Mouse (Mus musculus) neural tube, embryonic 11.5 days (tissue): ENCODE measurements around the gene Sptbn1. TPM values are rescaled to one million over a fixed set of nuclear protein-coding genes. Genes with fewer than 3 reads are reported as not detected.

Experiments used
- ATAC-seq: fragments of 200-750 bp; cut with Nextera tagmentation; 2 replicates; pipeline ENCODE4 v1.8.0; 2017; ENCODE audit warnings: moderate number of reproducible peaks, mild to moderate bottlenecking, moderate TSS enrichment, moderate library complexity; ENCODE audit not compliant: insufficient read depth, low FRiP score, low TSS enrichment
- DNase-seq: peaks from one replicate; pipeline ENCODE4 v3.0.0-alpha.2; 2015; ENCODE audit warnings: low spot score
- H3K27ac ChIP-seq: fragments of 300-500 bp; sonication (generic); 2 replicates; pipeline ENCODE4 v1.5.1; 2014; ENCODE audit warnings: low read depth, mild to moderate bottlenecking, low read length
- H3K27me3 ChIP-seq: fragments of 300-500 bp; sonication (generic); 2 replicates; pipeline ENCODE4 v1.6.1; 2014; ENCODE audit warnings: mild to moderate bottlenecking, low read length, mixed read lengths; ENCODE audit not compliant: control insufficient read depth, insufficient read depth
- H3K36me3 ChIP-seq: fragments of 300-500 bp; sonication (generic); 2 replicates; pipeline ENCODE4 v1.6.1; 2014; ENCODE audit warnings: mild to moderate bottlenecking, low read length, moderate library complexity, mixed read lengths; ENCODE audit not compliant: control insufficient read depth, insufficient read depth
- H3K4me1 ChIP-seq: fragments of 300-500 bp; sonication (generic); 2 replicates; pipeline ENCODE4 v1.6.1; 2014; ENCODE audit warnings: low read length, mixed read lengths; ENCODE audit not compliant: control insufficient read depth, insufficient read depth
- H3K4me2 ChIP-seq: fragments of 300-500 bp; sonication (generic); 2 replicates; pipeline ENCODE4 v1.6.1; 2014; ENCODE audit warnings: low read depth, mild to moderate bottlenecking, moderate library complexity
- H3K4me3 ChIP-seq: fragments of 300-500 bp; sonication (generic); 2 replicates; pipeline ENCODE4 v1.5.1; 2014; ENCODE audit warnings: low read depth, low read length
- H3K9ac ChIP-seq: fragments of 300-500 bp; sonication (generic); 2 replicates; pipeline ENCODE4 v1.6.1; 2014; ENCODE audit warnings: mild to moderate bottlenecking, low read length
- H3K9me3 ChIP-seq: fragments of 300-500 bp; sonication (generic); 2 replicates; pipeline ENCODE4 v1.6.1; 2016; ENCODE audit warnings: low read length; ENCODE audit not compliant: control insufficient read depth
- WGBS: fragments of 180-500 bp; shearing (Covaris S2); extraction: QIAGEN DNeasy Blood & Tissue Kit; methylation state at CpG from one replicate; pipeline ENCODE4 v1.1.7; 2014; 5-methylcytosine and 5-hydroxymethylcytosine counted together
- polyA plus RNA-seq: library from polyadenylated mRNA; unstranded; fragments of >200 nt; fragmentation: Nextera tagmentation; extraction: Ambion mirVana; gene quantifications from 2 replicates; pipeline ENCODE4 v1.2.1, GENCODE M21; 2014

Sptbn1 gene
- polyA plus RNA-seq, 1 experiment from 2014 or later: 105 TPM

- 78% methylated on average over 3 of the region's 3 CpGs for WGBS
- no peaks in the 10 kb centered on the region for H3K27me3 ChIP-seq
Observed at GRCm38 (mm10) chr11:30211141-30211540, 56.8 kb downstream of the Sptbn1 start.

GRCm38 (mm10) chr11:30210100-30210811 is 57.7 kb downstream of the Sptbn1 start:
- Histone ChIP-seq H3K9me3 (no peaks in the 10 kb centered on the region), H3K36me3 (no peaks in the 10 kb centered on the region), H3K9ac (no peak overlapping the region), H3K27ac (no peak overlapping the region), H3K27me3 (no peaks in the 10 kb centered on the region), H3K4me3 (no peak overlapping the region), H3K4me2 (no peak overlapping the region), H3K4me1 (no peaks in the 10 kb centered on the region; the same call in 1 of the 2 replicates)
- no peak for DNase-seq
- no peak for ATAC-seq
- 91% methylated on average over 6 of the region's 6 CpGs for WGBS

More at GRCm38 (mm10) chr11:30211141-30211540, 56.8 kb downstream of the Sptbn1 start:
- no peak for DNase-seq
- H3K9me3 ChIP-seq: no peaks in the 10 kb centered on the region
- H3K27ac ChIP-seq: no peak overlapping the region
- H3K4me3 ChIP-seq: no peak overlapping the region
- H3K36me3 ChIP-seq: no peaks in the 10 kb centered on the region
- ATAC-seq: no peak
- no peak overlapping the region for H3K4me2 ChIP-seq
- no peaks in the 10 kb centered on the region; the same call in 1 of the 2 replicates for H3K4me1 ChIP-seq
- no peak overlapping the region for H3K9ac ChIP-seq

GRCm38 (mm10) chr11:30209495-30209894 is 58.5 kb downstream of the Sptbn1 start:
- no peak overlapping the region for H3K4me2 ChIP-seq
- no peaks in the 10 kb centered on the region; the same call in 1 of the 2 replicates for H3K4me1 ChIP-seq
- H3K4me3 ChIP-seq: no peak overlapping the region
- ATAC-seq (no peak), DNase-seq (no peak)
- no peak overlapping the region for H3K27ac ChIP-seq
- H3K36me3 ChIP-seq: no peaks in the 10 kb centered on the region
- no peak overlapping the region for H3K9ac ChIP-seq
- no peaks in the 10 kb centered on the region for H3K27me3 ChIP-seq
- 80% methylated on average over 4 of the region's 4 CpGs for WGBS
- no peaks in the 10 kb centered on the region for H3K9me3 ChIP-seq

- Histone ChIP-seq H3K4me1 (no peaks in the 10 kb centered on the region; the same call in 1 of the 2 replicates), H3K4me2 (no peak overlapping the region), H3K27ac (no peak overlapping the region), H3K9me3 (no peaks in the 10 kb centered on the region), H3K4me3 (no peak overlapping the region), H3K27me3 (no peaks in the 10 kb centered on the region), H3K9ac (no peak overlapping the region), H3K36me3 (no peaks in the 10 kb centered on the region)
- no peak for DNase-seq
- no peak for ATAC-seq
Observed at GRCm38 (mm10) chr11:30204398-30204797, 63.6 kb downstream of the Sptbn1 start.

GRCm38 (mm10) chr11:30200391-30200790 is 67.6 kb downstream of the Sptbn1 start:
- no peak overlapping the region for H3K4me2 ChIP-seq
- H3K4me3 ChIP-seq: no peak overlapping the region
- no peak for DNase-seq
- H3K9me3 ChIP-seq: no peaks in the 10 kb centered on the region
- no peak for ATAC-seq
- no peak overlapping the region for H3K27ac ChIP-seq
- H3K36me3 ChIP-seq: no peaks in the 10 kb centered on the region
- H3K9ac ChIP-seq: no peak overlapping the region
- peaks cover 9% of the 10 kb centered on the region; the same call in 1 of the 2 replicates for H3K4me1 ChIP-seq
- no peaks in the 10 kb centered on the region for H3K27me3 ChIP-seq

- Histone ChIP-seq H3K4me2 (peak overlapping the region; percentile 88), H3K27ac (no peak overlapping the region; the same call in 1 of the 2 replicates)
Observed at GRCm38 (mm10) chr11:30198091-30198675, 69.8 kb downstream of the Sptbn1 start.

GRCm38 (mm10) chr11:30197564-30198090 is 70.3 kb downstream of the Sptbn1 start:
- peak; percentile 67 for DNase-seq
- Histone ChIP-seq H3K27ac (no peak overlapping the region; the same call in 1 of the 2 replicates), H3K4me2 (peak overlapping the region; percentile 88), H3K9me3 (no peaks in the 10 kb centered on the region), H3K9ac (peak overlapping the region; percentile 68), H3K4me1 (peaks cover 9% of the 10 kb centered on the region; the same call in 1 of the 2 replicates), H3K4me3 (peak overlapping the region; percentile 42), H3K27me3 (no peaks in the 10 kb centered on the region), H3K36me3 (no peaks in the 10 kb centered on the region)
- 0% methylated on average over 21 of the region's 21 CpGs for WGBS
- peak; percentile 71 for ATAC-seq

More at GRCm38 (mm10) chr11:30198091-30198675, 69.8 kb downstream of the Sptbn1 start:
- ATAC-seq (peak; percentile 92), DNase-seq (peak; percentile 81)
- peaks cover 9% of the 10 kb centered on the region; the same call in 1 of the 2 replicates for H3K4me1 ChIP-seq
- H3K4me3 ChIP-seq: peak overlapping the region; percentile 42
- peak overlapping the region; percentile 68 for H3K9ac ChIP-seq
- no peaks in the 10 kb centered on the region for H3K9me3 ChIP-seq
- WGBS: under 1% methylated on average over 34 of the region's 34 CpGs
- H3K36me3 ChIP-seq: no peaks in the 10 kb centered on the region
- no peaks in the 10 kb centered on the region for H3K27me3 ChIP-seq

- H3K27ac ChIP-seq: no peak overlapping the region
- no peaks in the 10 kb centered on the region for H3K27me3 ChIP-seq
- ATAC-seq (no peak), DNase-seq (no peak)
- peaks cover 9% of the 10 kb centered on the region; the same call in 1 of the 2 replicates for H3K4me1 ChIP-seq
- H3K36me3 ChIP-seq: no peaks in the 10 kb centered on the region
- WGBS: 70% methylated on average over 4 of the region's 4 CpGs
- H3K4me2 ChIP-seq: no peak overlapping the region
- no peaks in the 10 kb centered on the region for H3K9me3 ChIP-seq
- H3K4me3 ChIP-seq: no peak overlapping the region
- H3K9ac ChIP-seq: no peak overlapping the region
Observed at GRCm38 (mm10) chr11:30196368-30197070, 71.5 kb downstream of the Sptbn1 start.
